Mouse (Mus musculus): ENCODE measurements at regions not wholly inside any gene's neighbourhood (a gene's known extent, or its start where the extent isn't known, plus 50 kb on each side); places are given as distances from the start of the nearest gene placed in this dataset.
A peak's percentile ranks its signal among the peaks of the same experiment; 100 is the strongest.
"Not testable (repeated sequence)": the region's sequence is repeated elsewhere in the genome, so short reads cannot be mapped to it uniquely, and the experiment has no call there.

DNA sequence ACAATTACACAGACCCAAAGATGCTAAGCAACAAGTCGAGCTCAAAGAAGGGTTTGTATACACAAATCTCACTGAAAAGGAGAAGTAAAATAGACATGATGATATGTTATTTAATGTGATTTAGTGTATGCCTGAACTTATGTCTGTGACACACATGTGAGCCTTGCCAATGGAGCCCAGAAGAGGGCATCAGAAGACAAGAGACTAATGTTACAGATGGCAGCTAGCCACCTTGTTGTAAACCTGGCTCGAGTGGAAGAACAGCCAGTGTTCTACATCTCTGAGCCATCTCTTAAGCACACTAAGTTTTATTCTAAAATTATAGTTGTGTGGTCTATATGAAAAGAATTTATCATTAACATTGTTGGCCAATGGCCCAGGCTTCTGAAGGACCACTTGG is 943.7 kb upstream of the Prmt6 start:
- DNase-seq (ENCODE audit: low read depth, low spot score): no peak

DNA sequence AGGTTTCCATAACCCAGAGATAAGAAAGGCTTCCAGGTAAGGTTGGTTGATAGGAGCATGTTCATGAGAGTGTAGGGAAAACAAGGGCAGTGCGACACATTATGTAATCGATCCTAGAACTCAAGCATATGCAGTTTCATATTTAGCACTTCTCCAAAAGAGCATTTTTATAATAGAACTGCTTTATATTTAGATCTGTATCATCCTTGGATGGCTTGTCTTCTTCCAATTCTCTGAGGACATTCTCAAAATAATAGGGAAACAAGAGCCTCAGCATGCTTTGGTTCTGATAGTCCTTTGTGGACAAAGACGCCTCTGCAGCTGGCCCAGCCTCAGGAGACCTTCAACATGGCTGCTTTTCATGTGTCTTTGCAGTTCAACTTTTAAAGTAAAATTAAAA is 915.9 kb upstream of the Prmt6 start:
- peak; percentile 48 for DNase-seq (ENCODE audit: low read depth, low spot score)

DNA sequence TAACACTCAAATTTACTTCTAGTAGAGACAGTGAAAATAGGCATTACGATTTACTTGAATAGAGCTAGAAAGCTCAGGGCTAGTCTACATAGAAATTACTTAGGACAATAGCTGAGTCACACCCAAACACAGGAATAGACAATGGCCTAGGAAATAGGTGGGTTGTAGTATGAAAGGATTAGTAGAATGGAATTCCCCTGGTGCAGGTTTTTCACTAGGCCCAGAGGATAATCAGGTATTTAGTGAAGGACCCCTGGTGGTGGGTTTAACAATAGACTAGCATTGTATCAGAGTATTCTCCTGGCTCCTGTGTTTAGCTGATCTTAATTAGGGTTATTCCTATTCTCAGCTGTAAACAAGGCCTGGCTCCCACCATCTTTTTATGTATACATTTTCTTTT is 890.4 kb upstream of the Prmt6 start:
- not testable (repeated sequence) for DNase-seq (ENCODE audit: low read depth, low spot score)

DNA sequence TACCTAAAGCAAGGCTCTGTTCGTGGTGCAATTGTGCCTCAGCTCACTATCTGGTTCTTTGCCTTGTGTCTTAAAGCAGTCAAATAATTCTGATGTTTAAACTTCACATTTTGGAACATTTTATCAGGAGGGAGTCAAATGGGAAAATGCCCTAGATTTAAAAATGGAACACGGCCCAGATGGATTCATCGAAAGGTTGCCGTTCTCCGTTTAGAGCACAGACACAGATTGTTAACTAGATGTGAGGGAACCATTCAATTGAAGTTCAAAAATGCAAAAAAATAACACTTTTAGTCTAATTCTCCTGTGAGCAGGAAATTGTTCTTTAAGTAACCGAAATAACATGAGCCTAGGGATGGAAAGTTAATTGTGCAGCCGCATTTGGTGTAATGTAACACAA is 858.2 kb upstream of the Prmt6 start:
- peak; percentile 21 for DNase-seq (ENCODE audit: low read depth, low spot score)

DNA sequence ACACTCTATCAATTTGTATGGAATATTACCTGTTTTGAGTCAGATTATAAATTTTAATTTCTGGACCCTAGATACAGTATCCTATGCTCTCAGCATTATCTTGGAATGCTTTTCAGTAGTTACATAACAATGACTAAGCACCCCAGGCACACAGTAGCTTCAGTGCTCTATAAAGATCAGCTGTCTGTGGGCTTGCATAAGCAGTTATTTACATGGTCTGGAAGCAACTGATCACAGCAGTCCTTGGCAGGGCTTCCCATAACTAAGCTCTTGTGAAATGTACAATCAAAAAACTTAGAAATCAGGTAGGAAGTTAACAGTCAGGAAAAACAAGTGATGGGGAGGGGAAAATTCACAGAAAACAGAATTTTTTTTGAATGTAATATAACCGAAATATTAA is 851.8 kb upstream of the Prmt6 start:
- DNase-seq (ENCODE audit: low read depth, low spot score): peak; percentile 61

DNA sequence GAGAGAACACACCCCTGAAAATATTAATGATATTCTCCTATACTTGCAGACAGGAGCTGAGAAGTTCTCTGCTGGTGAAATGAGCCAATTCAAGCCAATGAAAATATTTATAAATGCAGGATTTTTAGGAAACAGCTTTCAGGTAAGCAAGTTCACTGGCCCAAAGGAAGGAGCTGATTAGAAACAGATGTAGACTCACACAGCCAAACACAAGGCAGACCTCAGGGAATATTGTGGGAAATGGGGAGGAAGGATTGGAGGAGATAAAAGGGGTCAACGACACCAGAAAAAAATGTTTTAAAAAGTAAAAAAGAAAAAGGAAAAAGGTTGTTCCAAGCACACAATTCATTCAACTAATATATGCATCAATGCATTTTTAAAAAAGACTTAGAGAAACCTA is 823.5 kb upstream of the Prmt6 start:
- no peak for DNase-seq (ENCODE audit: low read depth, low spot score)

DNA sequence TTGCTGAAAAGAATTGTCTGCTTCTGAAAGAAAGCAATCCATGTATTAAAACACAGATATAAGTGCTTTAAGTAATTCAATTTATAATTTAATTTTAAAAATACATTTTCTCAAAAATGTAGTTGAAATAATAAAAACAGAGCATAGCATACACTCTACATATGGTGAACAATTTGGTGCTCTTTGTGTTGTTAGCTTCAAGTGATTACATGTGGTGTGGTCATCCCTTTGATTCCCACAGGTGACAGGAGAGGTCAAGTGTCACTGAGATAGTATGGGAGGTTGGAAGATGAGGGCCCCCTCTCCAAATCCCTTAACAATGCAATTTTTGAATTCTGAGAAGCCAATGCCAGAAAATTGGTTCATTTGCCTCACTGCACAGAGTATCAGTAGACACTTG is 819.5 kb upstream of the Prmt6 start:
- DNase-seq (ENCODE audit: low read depth, low spot score): no peak

DNA sequence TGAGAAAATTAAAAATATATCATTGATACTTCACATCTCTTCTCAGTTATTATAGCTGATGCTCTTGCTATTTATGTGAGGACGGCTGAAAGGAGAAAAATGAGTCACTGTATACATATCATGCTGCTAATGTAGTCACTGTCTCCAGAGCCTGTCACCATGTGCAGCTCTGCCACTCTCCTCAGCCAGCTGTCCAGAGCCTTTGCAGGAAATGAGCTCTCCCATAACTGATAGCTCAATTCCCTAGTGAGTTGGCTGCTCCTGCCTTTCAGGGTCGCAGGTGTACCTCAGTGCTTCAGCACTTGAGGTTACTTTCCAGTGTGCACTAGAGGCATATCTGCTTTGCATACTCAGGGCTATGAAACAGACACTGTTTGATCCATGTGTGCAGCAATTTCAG is 819.0 kb upstream of the Prmt6 start:
- peak; percentile 17 for DNase-seq (ENCODE audit: low read depth, low spot score)

DNA sequence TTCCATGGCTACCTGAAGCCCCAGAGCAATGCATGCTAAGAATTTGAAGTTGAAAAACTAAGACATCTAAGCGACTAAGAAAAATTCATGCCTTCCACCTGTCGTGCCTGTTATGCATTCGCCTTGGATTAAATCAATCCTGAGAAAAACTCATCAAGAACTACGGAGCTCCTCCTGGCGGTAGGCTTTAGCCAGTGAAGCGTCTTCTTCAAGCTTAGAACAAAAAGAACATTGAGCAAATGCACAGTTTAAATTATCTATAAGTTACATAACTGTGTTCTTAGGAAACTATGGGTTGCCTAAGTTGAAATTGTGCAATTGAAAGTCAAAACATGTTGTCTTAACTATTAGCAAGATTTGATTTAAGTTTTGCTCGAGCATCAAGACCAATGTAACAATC is 818.4 kb upstream of the Prmt6 start:
- peak; percentile 70 for DNase-seq (ENCODE audit: low read depth, low spot score)

DNA sequence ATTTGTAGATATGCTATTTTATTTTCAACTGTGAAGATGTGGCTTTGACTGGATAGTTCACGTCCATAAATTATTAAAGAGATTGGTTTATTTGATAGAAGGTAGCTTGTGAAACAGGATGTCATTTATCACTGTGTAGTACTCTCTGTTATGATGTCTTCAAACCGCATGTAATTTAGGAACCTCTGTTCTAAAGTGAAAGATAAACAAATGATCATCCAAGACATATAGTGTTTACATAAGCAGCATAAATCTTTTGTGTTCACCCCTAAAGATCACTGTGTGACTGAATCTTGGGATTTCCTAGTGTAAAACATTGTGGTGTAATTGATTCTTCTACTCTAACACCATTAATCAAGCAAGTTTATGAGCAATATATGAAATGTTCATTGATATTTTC is 798.8 kb upstream of the Prmt6 start:
- DNase-seq (ENCODE audit: low read depth, low spot score): no peak

Measured in telencephalon, adult 2 months (tissue).